Mouse (Mus musculus): Measurements from ENCODE around the gene Nudt9. TPM values are rescaled to one million over a fixed set of nuclear protein-coding genes. Genes with fewer than 3 reads are reported as not detected.

Nudt9 gene
- polyA plus RNA-seq, 1 experiment from 2014 or later: 62.8 TPM

GRCm38 (mm10) chr5:104112016-104112415 lies 65.9 kb downstream of the Nudt9 start:
- 0 out of 2 replicates have a peak overlapping the region, but pooled peaks have one; percentile 34 for H3K9ac ChIP-seq
- H3K36me3 ChIP-seq: no peaks in the 10 kb centered on the region
- H3K4me1 ChIP-seq: peaks cover 23% of the 10 kb centered on the region
- ATAC-seq (ENCODE audit: insufficient read depth, low FRiP score, low read depth): no peak
- no peaks in the 10 kb centered on the region for H3K27me3 ChIP-seq (replicated peaks)
- WGBS: 10% methylated on average over 9 of the region's 9 CpGs
- H3K9me3 ChIP-seq: no peaks in the 10 kb centered on the region
- H3K27ac ChIP-seq: peak overlapping the region; percentile 83
- peak overlapping the region; percentile 48 for H3K4me2 ChIP-seq
- peak overlapping the region; percentile 46 for H3K4me3 ChIP-seq (replicated peaks)

- H3K9ac ChIP-seq: peak overlapping the region; percentile 34
- peak overlapping the region; percentile 46 for H3K4me3 ChIP-seq (replicated peaks)
- H3K4me2 ChIP-seq: peak overlapping the region; percentile 48
- WGBS: 16% methylated on average over 5 of the region's 5 CpGs
- no peaks in the 10 kb centered on the region for H3K36me3 ChIP-seq
- peak overlapping the region; percentile 83 for H3K27ac ChIP-seq
- H3K4me1 ChIP-seq: peaks cover 23% of the 10 kb centered on the region
- no peaks in the 10 kb centered on the region for H3K9me3 ChIP-seq
- ATAC-seq (ENCODE audit: insufficient read depth, low FRiP score, low read depth): no peak
- no peaks in the 10 kb centered on the region for H3K27me3 ChIP-seq (replicated peaks)
Observed at GRCm38 (mm10) chr5:104112511-104112910, 66.4 kb downstream of the Nudt9 start.

DNA sequence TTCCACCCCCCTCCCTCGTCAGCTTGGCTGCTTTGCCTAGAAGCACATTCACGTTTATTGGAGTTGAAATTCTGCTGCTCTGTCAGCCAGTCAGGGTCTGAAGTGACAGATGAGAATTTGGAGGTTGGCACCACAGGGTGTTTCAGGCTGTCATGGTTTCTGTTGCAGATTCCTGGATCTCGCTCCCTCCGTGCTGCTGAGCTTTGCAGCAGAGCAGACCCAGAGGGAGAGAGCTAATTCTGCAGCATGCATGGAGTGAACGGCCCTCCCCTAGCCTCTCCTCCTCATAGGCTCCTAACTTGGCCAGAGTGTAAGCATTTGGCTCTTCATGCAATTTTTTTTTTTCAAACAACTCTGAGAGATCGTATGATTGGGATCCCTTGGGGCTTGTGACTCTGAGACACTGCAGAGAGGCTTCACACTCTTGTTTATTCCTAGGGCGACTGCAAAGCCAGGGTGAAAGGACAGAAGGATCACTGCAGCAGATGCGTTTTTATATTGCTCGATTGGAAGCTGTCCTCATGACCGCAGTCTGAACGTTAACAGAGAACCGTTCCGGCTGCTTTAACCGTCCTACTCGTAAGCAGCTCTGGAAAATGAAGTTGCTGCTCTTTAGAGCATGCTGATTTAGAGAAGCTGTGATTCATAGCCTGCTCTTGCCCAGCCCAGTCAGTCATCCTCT lies 67.5 kb downstream of the Nudt9 start, which contains the start of gene Sparcl1:
Sparcl1 (minus strand) TSS at position 243 of the 682 bp plus-strand sequence.
- Histone ChIP-seq H3K9ac (peak within 1 kb of the TSS; percentile 50), H3K9me3 (no peaks in the 10 kb centered on the region), H3K4me2 (peak within 1 kb of the TSS; percentile 48), H3K4me1 (peaks cover 16% of the 10 kb centered on the region), H3K36me3 (no peaks in the 10 kb centered on the region), H3K27me3 (replicated peaks) (no peaks in the 10 kb centered on the region), H3K27ac (peak within 1 kb of the TSS; percentile 94), H3K4me3 (replicated peaks) (peak within 1 kb of the TSS; percentile 46)
- 16% methylated on average over 15 of the region's 15 CpGs for WGBS
- ATAC-seq (ENCODE audit: insufficient read depth, low FRiP score, low read depth): peak; percentile 71; the same call in 1 of the 2 replicates

Small RNA genes lying within 50 kb of the gene (microRNA-seq; reads per million reads assigned to microRNA genes)
- gene Mir5619: not detected

Other genes starting within 250 kb of the Nudt9 start
- 11.9 and 14.7 TPM in 2 replicates for gene Klhl8, start 135.0 kb upstream of the Nudt9 start, polyA plus RNA-seq (2015; fragmentation: Nextera tagmentation; extraction: Ambion mirVana)
- 4.8 and 6.2 TPM in 2 replicates for gene Hsd17b13, start 68.9 kb upstream of the Nudt9 start, polyA plus RNA-seq (2015; fragmentation: Nextera tagmentation; extraction: Ambion mirVana)
- gene Hsd17b11, start 24.4 kb upstream of the Nudt9 start, polyA plus RNA-seq (2015; fragmentation: Nextera tagmentation; extraction: Ambion mirVana): 6.8 and 7.0 TPM in 2 replicates
- gene Gm17660, start 31.3 kb downstream of the Nudt9 start, polyA plus RNA-seq (2015; fragmentation: Nextera tagmentation; extraction: Ambion mirVana): not detected in 2 replicates
- 274 and 291 TPM in 2 replicates for gene Sparcl1, start 67.4 kb downstream of the Nudt9 start, polyA plus RNA-seq (2015; fragmentation: Nextera tagmentation; extraction: Ambion mirVana)
- not detected in 2 replicates for gene Dspp, start 124.4 kb downstream of the Nudt9 start, polyA plus RNA-seq (2015; fragmentation: Nextera tagmentation; extraction: Ambion mirVana)
- gene Dmp1, start 156.3 kb downstream of the Nudt9 start, polyA plus RNA-seq (2015; fragmentation: Nextera tagmentation; extraction: Ambion mirVana): 0.80 and 0.86 TPM in 2 replicates